Mouse (Mus musculus) olfactory bulb, adult 2 months (tissue): Measurements from ENCODE around the gene Frmd5.

Source experiments
- CTCF ChIP-seq: fragments of 200-500 bp; IDR thresholded peaks from 2 replicates; pipeline ENCODE4 v1.5.1; 2012; ENCODE audit warnings: low read depth, mild to moderate bottlenecking, low read length, moderate library complexity; ENCODE audit not compliant: insufficient read depth
- POLR2A ChIP-seq: fragments of 200-500 bp; IDR thresholded peaks from 2 replicates; pipeline ENCODE4 v1.6.1; 2012; ENCODE audit warnings: mild to moderate bottlenecking, low read depth, low read length, moderate library complexity; ENCODE audit not compliant: insufficient read depth

DNA sequence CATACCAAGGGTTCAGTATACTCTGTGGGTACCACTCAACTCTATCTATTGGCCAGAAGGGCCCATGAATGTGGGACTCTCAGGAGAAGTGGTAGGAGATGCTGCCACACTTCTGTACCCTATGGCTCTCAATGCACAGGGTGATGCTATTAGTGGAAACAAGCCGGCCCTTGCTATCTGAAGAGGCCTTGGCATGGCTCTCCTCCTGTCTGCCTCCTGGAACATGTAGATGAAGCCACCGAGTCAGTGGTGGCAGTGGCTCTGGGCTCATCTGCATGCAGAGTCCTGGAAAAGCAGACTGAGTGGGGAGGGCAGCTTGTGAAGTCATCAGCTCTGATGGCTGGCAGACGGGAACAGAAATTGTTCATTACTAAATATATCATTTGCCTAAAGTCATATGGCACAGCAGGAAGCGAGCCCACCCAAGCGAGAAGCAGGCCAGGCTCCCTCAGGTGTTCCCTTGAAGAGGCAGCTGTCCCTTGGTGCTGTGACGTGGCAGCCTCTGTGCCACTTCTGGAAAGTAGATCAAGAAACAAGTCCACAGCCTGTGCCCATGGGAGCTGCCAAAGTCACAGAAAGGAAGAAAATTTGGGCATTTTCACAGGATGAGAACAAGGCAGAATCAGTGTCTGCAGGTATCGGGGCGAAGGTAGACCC, 235.8 kb downstream of the Frmd5 start:
- TF ChIP-seq POLR2A (no peak), CTCF (no peak)
